Mouse (Mus musculus): ENCODE measurements around the gene Rpl13a.
"Not testable (repeated sequence)": the region's sequence is repeated elsewhere in the genome, so short reads cannot be mapped to it uniquely, and the experiment has no call there.

Gene Rpl13a

GRCm38 (mm10) chr7:45156206-45156605 lies 27.6 kb upstream of the Rpl13a start:
- DNase-seq: no peak

- no peak for DNase-seq
Measured at GRCm38 (mm10) chr7:45155590-45155989, 27.0 kb upstream of the Rpl13a start.

- DNase-seq: peak in 1 of 2 experiments; percentile 48
Measured at GRCm38 (mm10) chr7:45154993-45155514, 26.5 kb upstream of the Rpl13a start.

- DNase-seq: peak; percentile 96 to 97
Measured at GRCm38 (mm10) chr7:45154096-45154992, 25.8 kb upstream of the Rpl13a start, which contains the start of the genes Pih1d1 and Aldh16a1. TSS of gene Pih1d1 (plus strand) at chr7:45154303. TSS of gene Aldh16a1 (minus strand) at chr7:45154584.

GRCm38 (mm10) chr7:45153586-45153985 lies 25.0 kb upstream of the Rpl13a start:
- DNase-seq: no peak

GRCm38 (mm10) chr7:45153052-45153451 lies 24.5 kb upstream of the Rpl13a start:
- DNase-seq: not testable (repeated sequence)

- DNase-seq: peak; percentile 62 to 68
Measured at GRCm38 (mm10) chr7:45151303-45151702, 22.7 kb upstream of the Rpl13a start.

GRCm38 (mm10) chr7:45150321-45150720 lies 21.8 kb upstream of the Rpl13a start:
- DNase-seq: no peak

- peak in 1 of 2 experiments; percentile 53 for DNase-seq
Measured at GRCm38 (mm10) chr7:45149545-45149944, 21.0 kb upstream of the Rpl13a start.

GRCm38 (mm10) chr7:45148534-45149098 lies 20.1 kb upstream of the Rpl13a start:
- no peak for DNase-seq

- no peak for DNase-seq
Measured at GRCm38 (mm10) chr7:45147899-45148298, 19.3 kb upstream of the Rpl13a start.

GRCm38 (mm10) chr7:45147267-45147666 lies 18.7 kb upstream of the Rpl13a start:
- no peak for DNase-seq

GRCm38 (mm10) chr7:45145460-45145859 lies 16.9 kb upstream of the Rpl13a start:
- no peak for DNase-seq

- peak in 1 of 2 experiments; percentile 45 for DNase-seq
Measured at GRCm38 (mm10) chr7:45144368-45145174, 16.0 kb upstream of the Rpl13a start.

GRCm38 (mm10) chr7:45141914-45142313 lies 13.4 kb upstream of the Rpl13a start:
- DNase-seq: no peak

- no peak for DNase-seq
Measured at GRCm38 (mm10) chr7:45141319-45141718, 12.8 kb upstream of the Rpl13a start.

GRCm38 (mm10) chr7:45139904-45140723 lies 11.6 kb upstream of the Rpl13a start:
- DNase-seq: no peak

GRCm38 (mm10) chr7:45138403-45138802 lies 9.8 kb upstream of the Rpl13a start:
- DNase-seq: no peak

GRCm38 (mm10) chr7:45137171-45138006 lies 8.8 kb upstream of the Rpl13a start:
- DNase-seq: no peak

GRCm38 (mm10) chr7:45135993-45136567 lies 7.5 kb upstream of the Rpl13a start, which contains the start of the genes Gm45713 and Flt3l:
TSS of gene Gm45713 (minus strand) at chr7:45136231.
TSS of gene Flt3l (minus strand) at chr7:45136432.
- DNase-seq: peak; percentile 93 to 96
